Mouse (Mus musculus) neural tube, embryonic 15.5 days (tissue): ENCODE results near the gene Crip2. TPM values are rescaled to one million over a fixed set of nuclear protein-coding genes. Genes with fewer than 3 reads are reported as not detected.

Experiments used
- ATAC-seq: fragments of 200-750 bp; cut with Nextera tagmentation; 2 replicates; pipeline ENCODE4 v1.8.0; 2017; ENCODE audit warnings: mild to moderate bottlenecking, moderate TSS enrichment, moderate library complexity; ENCODE audit not compliant: low FRiP score
- H3K27ac ChIP-seq: fragments of 300-500 bp; sonication (generic); replicated peaks from 2 replicates; pipeline ENCODE4 v1.5.1; 2015; ENCODE audit warnings: mild to moderate bottlenecking, inconsistent platforms
- H3K27me3 ChIP-seq: fragments of 300-500 bp; sonication (generic); replicated peaks from 2 replicates; pipeline ENCODE4 v1.6.1; 2015; ENCODE audit warnings: inconsistent platforms
- H3K36me3 ChIP-seq: fragments of 300-500 bp; sonication (generic); 2 replicates; pipeline ENCODE4 v1.6.1; 2015; ENCODE audit warnings: inconsistent platforms
- H3K4me1 ChIP-seq: fragments of 300-500 bp; sonication (generic); 2 replicates; pipeline ENCODE4 v1.6.1; 2015; ENCODE audit warnings: inconsistent platforms
- H3K4me2 ChIP-seq: fragments of 300-500 bp; sonication (generic); 2 replicates; pipeline ENCODE4 v1.6.1; 2015; ENCODE audit warnings: inconsistent platforms, mild to moderate bottlenecking, moderate library complexity
- H3K4me3 ChIP-seq: fragments of 300-500 bp; sonication (generic); replicated peaks from 2 replicates; pipeline ENCODE4 v1.5.1; 2015; ENCODE audit warnings: mild to moderate bottlenecking, inconsistent platforms
- H3K9ac ChIP-seq: fragments of 300-500 bp; sonication (generic); replicated peaks from 2 replicates; pipeline ENCODE4 v1.6.1; 2015; ENCODE audit warnings: mild to moderate bottlenecking, inconsistent platforms
- H3K9me3 ChIP-seq: fragments of 300-500 bp; sonication (generic); replicated peaks from 2 replicates; pipeline ENCODE4 v1.6.1; 2016; ENCODE audit warnings: inconsistent platforms
- WGBS: fragments of 180-500 bp; shearing (Covaris S2); methylation state at CpG from one replicate; pipeline ENCODE4 v1.1.7; 2015; ENCODE audit warnings: mixed read lengths; 5-methylcytosine and 5-hydroxymethylcytosine counted together
- polyA plus RNA-seq: library from polyadenylated mRNA; unstranded; fragments of >200 nt; fragmentation: Nextera tagmentation; extraction: Ambion mirVana; gene quantifications from 2 replicates; pipeline ENCODE4 v1.2.1, GENCODE M21; 2015

The Crip2 gene
- polyA plus RNA-seq, 1 experiment from 2014 or later: 289 TPM

DNA sequence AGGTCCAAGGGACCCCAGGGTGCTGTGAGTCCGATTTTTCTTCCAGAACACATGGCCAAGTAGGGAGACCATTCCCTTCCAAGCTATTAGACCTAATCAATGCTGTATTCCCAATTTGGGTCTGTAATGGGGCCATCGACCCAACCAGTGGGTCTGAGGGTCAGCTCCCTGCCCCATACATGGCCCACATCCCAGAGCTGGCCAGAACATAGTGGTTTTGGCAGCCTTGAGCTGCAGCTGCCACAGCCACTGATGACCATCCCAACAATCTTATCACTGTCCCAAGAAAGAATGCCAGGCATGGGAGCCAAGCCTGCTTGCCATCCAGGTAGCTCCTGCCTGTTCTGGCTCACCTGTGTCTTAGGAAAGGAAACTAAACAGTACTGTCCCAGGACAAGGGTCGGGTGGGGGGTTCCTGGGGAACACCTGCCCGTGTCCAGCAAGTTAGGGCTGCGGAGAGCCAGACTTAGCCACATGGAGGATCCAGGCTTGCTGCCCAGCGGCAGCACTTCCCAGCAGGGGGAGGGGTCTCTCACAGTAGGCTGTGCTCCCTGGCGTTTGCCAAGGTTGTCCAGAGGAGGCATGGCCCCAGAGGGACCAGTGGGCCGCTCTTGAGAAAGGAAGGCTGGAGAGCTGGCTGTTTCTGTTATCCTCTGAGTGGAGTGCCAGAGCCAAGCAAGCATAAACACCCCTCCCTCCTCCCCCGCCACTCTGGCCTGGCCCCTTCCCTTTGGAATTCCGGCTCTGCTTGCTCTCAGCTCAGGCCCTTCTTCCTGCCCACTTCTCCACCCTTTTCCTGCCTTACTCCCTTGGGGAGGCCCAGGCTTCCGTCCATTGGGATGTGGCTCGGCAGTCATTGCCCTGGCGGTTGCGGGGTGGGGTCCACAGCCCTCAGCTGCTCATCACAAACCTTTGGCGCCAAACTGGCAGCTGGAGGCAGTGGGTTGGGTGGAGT is 2.3 kb downstream of the Crip2 start:
- no peaks in the 10 kb centered on the region for H3K9me3 ChIP-seq
- peaks cover 31% of the 10 kb centered on the region for H3K36me3 ChIP-seq
- 18% methylated on average over 15 of the region's 15 CpGs for WGBS
- no peak for ATAC-seq
- H3K4me3 ChIP-seq: peak overlapping the region; percentile 71
- peaks cover 63% of the 10 kb centered on the region for H3K4me1 ChIP-seq
- H3K27me3 ChIP-seq: 0 out of 2 replicates have a peak, but pooled peaks cover 4% of the 10 kb centered on the region
- H3K9ac ChIP-seq: peak overlapping the region; percentile 59
- peak overlapping the region; percentile 89 for H3K27ac ChIP-seq
- peak overlapping the region; percentile 60 for H3K4me2 ChIP-seq

DNA sequence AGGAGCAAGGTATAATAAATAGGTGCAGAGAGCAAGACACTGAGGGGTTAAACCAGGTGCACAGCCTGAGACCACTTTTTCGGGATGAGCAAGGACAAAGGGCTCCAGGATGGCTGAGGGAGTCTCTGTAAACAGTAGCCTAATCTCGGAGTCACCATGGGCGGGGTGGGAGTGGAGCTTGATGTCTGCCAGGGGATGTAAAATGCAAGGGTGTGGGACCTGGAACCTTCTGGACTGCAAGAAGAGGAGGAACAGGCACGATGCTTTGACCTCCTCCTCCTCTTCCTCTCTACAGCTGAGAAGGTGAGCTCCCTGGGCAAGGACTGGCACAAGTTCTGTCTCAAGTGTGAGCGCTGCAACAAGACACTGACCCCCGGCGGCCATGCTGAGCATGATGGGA is 3.1 kb downstream of the Crip2 start:
- Histone ChIP-seq H3K27ac (peak overlapping the region; percentile 89; the same call in 1 of the 2 replicates), H3K4me2 (peak overlapping the region; percentile 60), H3K9ac (peak overlapping the region; percentile 59), H3K27me3 (0 out of 2 replicates have a peak, but pooled peaks cover 4% of the 10 kb centered on the region), H3K4me1 (peaks cover 70% of the 10 kb centered on the region), H3K9me3 (no peaks in the 10 kb centered on the region), H3K4me3 (peak overlapping the region; percentile 71), H3K36me3 (peaks cover 27% of the 10 kb centered on the region)
- 70% methylated on average over 7 of the region's 7 CpGs for WGBS
- no peak for ATAC-seq

DNA sequence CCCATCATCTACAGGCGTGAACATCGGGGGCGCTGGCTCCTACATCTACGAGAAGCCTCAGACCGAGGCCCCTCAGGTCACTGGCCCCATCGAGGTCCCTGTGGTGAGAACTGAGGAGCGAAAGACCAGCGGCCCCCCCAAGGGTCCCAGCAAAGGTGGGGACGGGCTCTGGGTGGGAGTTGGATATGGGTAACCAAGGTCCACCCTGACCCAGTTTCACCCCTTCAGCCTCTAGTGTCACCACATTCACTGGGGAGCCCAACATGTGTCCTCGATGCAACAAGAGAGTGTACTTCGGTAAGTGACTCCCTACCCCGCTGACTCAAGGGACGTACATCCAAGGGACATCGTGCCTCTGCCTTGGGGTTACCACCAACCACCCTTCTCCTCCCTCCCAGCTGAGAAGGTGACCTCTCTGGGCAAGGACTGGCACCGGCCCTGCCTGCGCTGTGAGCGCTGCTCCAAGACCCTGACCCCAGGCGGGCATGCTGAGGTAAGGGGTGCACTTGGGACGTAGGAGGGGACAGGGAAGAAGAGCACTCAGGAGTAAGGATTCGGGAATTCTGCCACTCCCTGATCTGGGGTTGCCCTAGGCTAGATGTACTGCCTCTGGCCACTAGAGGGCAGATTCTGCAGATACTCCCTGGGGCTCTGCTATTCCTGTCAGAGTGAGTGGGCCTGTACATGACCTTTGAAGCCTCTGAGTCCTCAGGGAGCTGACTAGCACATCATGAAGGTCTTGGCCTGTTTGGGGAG is 4.1 kb downstream of the Crip2 start:
- WGBS: 79% methylated on average over 20 of the region's 20 CpGs
- Histone ChIP-seq H3K27ac (no peak overlapping the region), H3K4me3 (no peak overlapping the region), H3K9ac (no peak overlapping the region), H3K4me2 (no peak overlapping the region; the same call in 1 of the 2 replicates), H3K9me3 (no peaks in the 10 kb centered on the region), H3K4me1 (peaks cover 68% of the 10 kb centered on the region), H3K36me3 (peaks cover 21% of the 10 kb centered on the region), H3K27me3 (peaks cover 4% of the 10 kb centered on the region; the same call in 1 of the 2 replicates)
- ATAC-seq: no peak

DNA sequence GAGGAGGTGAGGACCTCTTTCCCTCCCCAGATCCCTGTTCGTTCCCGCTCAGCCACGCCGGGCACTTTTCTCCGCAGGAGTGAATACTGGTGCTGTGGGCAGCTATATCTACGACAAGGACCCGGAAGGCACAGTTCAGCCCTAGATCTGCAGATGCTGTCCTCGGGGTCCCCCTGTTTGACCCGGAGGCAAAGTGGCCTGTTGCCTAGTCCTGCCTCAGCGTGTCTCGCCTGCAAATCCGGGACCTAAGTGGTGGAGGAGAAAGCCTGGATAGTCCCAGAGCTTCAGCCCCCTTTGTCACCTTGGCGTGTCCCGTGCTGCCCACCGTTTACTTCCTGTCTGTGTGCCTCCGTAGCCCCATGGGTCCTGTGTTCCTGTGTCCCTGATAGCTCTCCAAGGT is 4.8 kb downstream of the Crip2 start:
- H3K27me3 ChIP-seq: peaks cover 4% of the 10 kb centered on the region; the same call in 1 of the 2 replicates
- 91% methylated on average over 16 of the region's 16 CpGs for WGBS
- H3K36me3 ChIP-seq: peaks cover 21% of the 10 kb centered on the region
- H3K4me2 ChIP-seq: no peak overlapping the region
- no peak overlapping the region for H3K27ac ChIP-seq
- H3K4me3 ChIP-seq: no peak overlapping the region
- H3K9me3 ChIP-seq: no peaks in the 10 kb centered on the region
- no peak overlapping the region for H3K9ac ChIP-seq
- no peak for ATAC-seq
- H3K4me1 ChIP-seq: peaks cover 61% of the 10 kb centered on the region

DNA sequence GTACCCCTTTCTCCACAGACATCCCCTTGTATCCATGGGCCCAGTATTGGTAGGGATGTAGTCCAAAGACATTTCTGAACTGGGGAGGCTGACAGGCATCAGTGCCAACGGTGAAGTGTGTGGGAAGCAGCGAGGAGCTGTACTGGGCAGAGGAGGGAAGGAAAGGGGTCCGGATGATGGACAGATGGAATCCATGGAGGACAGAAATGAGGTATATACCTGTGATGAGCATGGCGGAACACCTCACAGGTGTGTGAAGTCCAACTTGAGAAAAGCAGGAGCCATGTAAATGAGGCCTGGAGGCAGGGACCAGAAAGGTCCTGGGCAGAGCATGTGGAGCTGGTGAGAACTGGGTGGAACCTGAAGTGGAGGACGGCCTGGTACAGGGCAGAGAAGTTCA is 5.6 kb downstream of the Crip2 start:
- no peak for ATAC-seq

DNA sequence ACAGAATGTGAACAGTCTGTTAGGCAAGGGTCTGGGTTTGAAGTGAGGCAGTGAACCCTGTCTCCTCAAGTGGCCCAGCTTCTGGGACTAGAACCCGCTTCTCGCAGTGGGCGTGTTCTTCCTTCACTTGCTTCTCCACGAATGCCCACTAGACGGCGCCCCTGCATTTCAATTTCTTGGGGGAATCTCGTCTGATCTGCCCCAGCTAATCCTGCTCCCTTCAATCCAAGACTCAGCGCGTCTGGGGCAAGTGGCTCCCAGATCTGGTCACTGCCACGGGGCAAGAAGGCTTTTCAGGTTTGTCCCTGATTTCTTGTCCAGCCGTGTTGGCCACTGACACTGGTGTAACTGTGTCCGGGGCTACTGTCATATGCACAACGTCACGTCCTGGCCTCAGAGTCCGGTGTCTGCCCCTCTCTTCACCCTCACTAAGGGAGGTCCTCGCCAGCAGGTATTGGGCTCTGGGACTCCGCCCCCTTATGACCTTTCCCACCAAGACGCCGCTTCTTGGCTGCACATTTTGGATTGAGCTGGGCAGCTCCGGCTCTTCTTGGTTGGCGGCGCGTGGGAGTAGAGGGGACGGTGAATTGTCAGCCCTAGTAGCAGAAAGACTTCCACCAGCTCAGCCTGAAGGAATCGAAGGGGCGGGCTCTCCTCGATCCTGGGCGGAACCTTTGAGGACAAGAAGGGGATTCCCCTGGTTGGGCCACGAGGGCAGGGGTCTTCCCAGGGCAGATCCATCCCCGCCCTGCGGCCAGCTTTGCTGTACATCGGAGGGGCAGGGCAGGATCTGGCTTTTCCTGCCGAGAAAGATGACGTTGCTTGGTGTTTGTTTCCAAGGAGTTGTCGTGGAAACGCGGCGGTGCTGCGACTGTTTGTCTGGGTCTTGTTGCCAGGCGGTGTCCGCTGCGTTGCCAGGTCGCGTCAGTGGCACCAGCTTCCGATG is 6.3 kb downstream of the Crip2 start, which contains the start of gene Crip1:
TSS of gene Crip1 (plus strand) at position 205 of the 946 bp plus-strand sequence.
- Histone ChIP-seq H3K27ac (peak within 1 kb of the TSS; percentile 37), H3K4me2 (peak within 1 kb of the TSS; percentile 40), H3K4me3 (no peak within 1 kb of the TSS), H3K9ac (no peak within 1 kb of the TSS), H3K4me1 (peaks cover 57% of the 10 kb centered on the region), H3K9me3 (no peaks in the 10 kb centered on the region), H3K27me3 (peaks cover 15% of the 10 kb centered on the region), H3K36me3 (peaks cover 21% of the 10 kb centered on the region)
- WGBS: 9% methylated on average over 45 of the region's 45 CpGs
- ATAC-seq: no peak

More for the DNA sequence above, 5.6 kb downstream of the Crip2 start:
- peaks cover 7% of the 10 kb centered on the region; the same call in 1 of the 2 replicates for H3K27me3 ChIP-seq
- H3K9me3 ChIP-seq: no peaks in the 10 kb centered on the region
- H3K4me2 ChIP-seq: no peak overlapping the region
- peaks cover 21% of the 10 kb centered on the region for H3K36me3 ChIP-seq
- H3K4me3 ChIP-seq: no peak overlapping the region
- peaks cover 60% of the 10 kb centered on the region for H3K4me1 ChIP-seq
- WGBS: 90% methylated on average over 5 of the region's 5 CpGs
- H3K9ac ChIP-seq: no peak overlapping the region
- no peak overlapping the region for H3K27ac ChIP-seq

DNA sequence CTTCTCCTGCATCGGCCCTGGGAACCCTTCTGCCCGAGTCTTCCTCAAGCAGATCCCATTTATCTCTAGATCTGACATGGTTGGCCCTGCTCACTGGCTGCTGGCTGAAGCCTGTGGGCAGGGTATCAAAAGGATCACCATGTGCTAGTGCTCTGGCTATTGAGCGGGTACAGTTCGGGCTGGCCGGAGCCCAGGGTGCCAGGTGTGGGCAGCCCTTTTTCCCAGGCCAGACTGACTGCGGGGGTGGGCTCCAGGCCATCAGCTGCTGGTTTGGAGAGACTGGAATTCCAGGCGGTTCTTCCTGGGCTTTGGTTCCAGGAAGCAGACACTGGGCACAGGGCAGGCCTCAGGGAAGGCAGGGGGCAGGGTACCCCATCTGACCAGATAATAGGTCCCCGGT is 7.4 kb downstream of the Crip2 start:
- Histone ChIP-seq H3K9ac (no peak overlapping the region), H3K4me1 (peaks cover 54% of the 10 kb centered on the region), H3K36me3 (peaks cover 21% of the 10 kb centered on the region), H3K27ac (peak overlapping the region; percentile 37; the same call in 1 of the 2 replicates), H3K4me3 (no peak overlapping the region), H3K9me3 (no peaks in the 10 kb centered on the region), H3K27me3 (peaks cover 19% of the 10 kb centered on the region), H3K4me2 (no peak overlapping the region)
- 59% methylated on average over 8 of the region's 8 CpGs for WGBS
- ATAC-seq: no peak

DNA sequence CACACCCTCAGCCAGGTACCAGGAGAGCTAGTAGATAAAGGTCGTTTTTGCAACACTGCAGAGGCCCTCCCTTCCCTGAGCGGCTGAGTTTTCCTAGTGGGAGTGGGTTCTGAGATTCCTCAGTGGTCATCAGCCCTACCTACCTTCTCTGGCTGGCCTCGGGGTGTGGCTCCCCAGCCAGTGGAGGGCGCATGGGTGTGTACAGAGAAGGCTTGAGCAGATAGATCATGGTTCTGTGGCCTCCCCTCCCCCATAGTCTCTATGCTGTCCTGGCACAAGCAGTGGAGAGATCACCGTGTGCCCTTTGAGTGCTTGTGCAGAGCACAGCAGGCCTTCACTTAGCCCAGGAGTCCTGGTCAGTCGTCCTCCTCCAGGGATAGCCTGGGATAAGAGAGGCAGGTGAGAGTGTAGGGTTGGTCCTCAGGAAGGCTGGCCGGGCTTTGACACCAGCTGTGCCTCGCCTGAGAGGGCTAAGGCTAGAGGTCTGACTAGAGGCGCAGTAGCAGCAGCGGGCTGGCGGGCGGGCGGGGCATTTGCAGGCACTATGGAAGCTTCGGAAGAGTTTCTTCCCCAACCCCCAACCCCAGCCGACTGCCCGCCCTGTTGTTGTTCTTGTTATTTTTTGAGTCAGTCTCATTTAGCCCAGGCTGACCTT is 8.5 kb downstream of the Crip2 start:
- 45% methylated on average over 16 of the region's 16 CpGs for WGBS
- H3K9ac ChIP-seq: no peak overlapping the region
- no peak for ATAC-seq
- H3K4me3 ChIP-seq: no peak overlapping the region
- H3K4me2 ChIP-seq: no peak overlapping the region
- peaks cover 44% of the 10 kb centered on the region for H3K4me1 ChIP-seq
- H3K27ac ChIP-seq: no peak overlapping the region
- no peaks in the 10 kb centered on the region for H3K9me3 ChIP-seq
- H3K27me3 ChIP-seq: peaks cover 26% of the 10 kb centered on the region
- H3K36me3 ChIP-seq: peaks cover 21% of the 10 kb centered on the region

DNA sequence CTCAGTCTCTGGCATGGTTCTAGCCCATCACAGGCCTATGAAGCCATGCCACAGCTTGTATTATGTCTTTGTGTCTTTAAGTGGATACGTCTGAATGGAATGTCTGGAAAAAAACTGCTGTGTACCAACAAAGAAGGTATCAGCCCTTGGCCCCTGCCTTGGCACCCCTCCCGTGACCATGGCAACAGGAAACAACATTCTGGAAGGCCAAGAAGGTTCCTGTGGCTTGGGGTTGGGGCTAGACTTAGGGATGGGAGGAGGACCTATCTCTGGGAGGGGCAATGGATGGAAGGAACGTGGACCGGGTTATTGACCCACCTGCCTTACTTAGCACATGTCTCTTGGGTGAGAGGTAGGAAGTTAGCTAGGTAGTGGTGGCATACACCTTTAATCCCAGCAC is 9.3 kb downstream of the Crip2 start:
- Histone ChIP-seq H3K9me3 (no peaks in the 10 kb centered on the region), H3K4me1 (peaks cover 36% of the 10 kb centered on the region), H3K9ac (no peak overlapping the region), H3K4me3 (no peak overlapping the region), H3K36me3 (peaks cover 13% of the 10 kb centered on the region), H3K27me3 (peaks cover 28% of the 10 kb centered on the region), H3K27ac (no peak overlapping the region), H3K4me2 (no peak overlapping the region)
- WGBS: 59% methylated on average over 4 of the region's 4 CpGs
- ATAC-seq: no peak

DNA sequence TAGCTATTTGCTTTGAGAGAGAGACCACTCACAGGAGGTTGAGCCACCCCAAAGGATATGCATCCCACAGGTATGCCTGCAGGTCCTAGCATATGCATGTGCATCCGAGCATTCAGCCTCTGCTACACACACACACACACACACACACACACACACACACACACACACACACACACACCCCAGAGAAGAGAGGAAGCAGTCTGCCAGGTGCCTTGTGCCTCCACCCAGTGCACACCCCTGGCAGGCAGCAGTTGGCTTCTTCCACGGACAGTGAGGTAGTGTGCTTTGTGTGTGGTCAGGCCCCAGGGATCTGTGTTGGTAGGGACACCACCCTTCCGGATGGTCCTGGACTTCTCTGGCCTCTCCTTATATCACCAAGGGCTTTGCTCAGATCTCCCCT is 9.9 kb downstream of the Crip2 start:
- ATAC-seq: no peak
- Histone ChIP-seq H3K9me3 (no peaks in the 10 kb centered on the region), H3K36me3 (peaks cover 7% of the 10 kb centered on the region), H3K4me1 (peaks cover 39% of the 10 kb centered on the region), H3K27ac (no peak overlapping the region), H3K27me3 (peaks cover 28% of the 10 kb centered on the region), H3K9ac (no peak overlapping the region), H3K4me3 (no peak overlapping the region), H3K4me2 (no peak overlapping the region)
- WGBS: 75% methylated on average over 3 of the region's 3 CpGs
